ENCODE assay signal across 25 mouse cellular contexts in the genomic region with DNA sequence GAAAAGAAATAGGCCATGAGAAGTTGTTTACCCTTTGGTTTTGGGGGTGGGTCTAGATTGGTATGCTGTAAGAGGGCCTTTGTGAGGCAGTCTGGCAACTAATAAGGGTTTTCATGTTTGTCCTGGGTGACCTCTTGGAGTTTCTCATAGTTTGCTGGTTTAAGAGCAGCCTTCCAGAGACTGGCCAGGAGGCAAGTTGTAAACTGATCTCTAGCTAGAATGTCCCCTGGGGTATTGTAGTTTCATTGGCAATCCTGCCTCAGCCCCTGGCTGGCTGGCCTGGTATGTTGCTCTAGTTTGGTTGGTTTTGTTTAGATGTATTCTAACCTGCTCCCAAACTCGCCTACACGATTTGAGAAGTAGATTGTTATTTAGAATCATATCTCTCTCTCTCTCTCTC.
DNase-seq lines count a peak whose midpoint lies in the region; ATAC-seq lines count a peak whose summit lies in the region.
"Had no signal": no experiment of that assay in that cellular context is flagged by ENCODE, and none has a peak within 500 bp of the region (broad histone marks: within the 10 kb centered on the region; RNA-seq: fewer than 3 reads in every experiment).

No protein-coding gene starts in this region.

- H3K27me3 ChIP-seq in limb, embryonic 12.5 days = no peaks in the 10 kb centered on the region
- no peaks in the 10 kb centered on the region for H3K27me3 ChIP-seq in limb, embryonic 10.5 days (ENCODE audit: low read depth, poor library complexity, severe bottlenecking)
- H3K27me3 ChIP-seq in embryonic facial prominence, embryonic 14.5 days (replicated peaks; ENCODE audit: control insufficient read depth, insufficient read depth, low read length) = no peaks in the 10 kb centered on the region
- H3K27me3 ChIP-seq: embryonic facial prominence, embryonic 15.5 days; forebrain, embryonic 15.5 days; hindbrain, embryonic 15.5 days had no signal

- 61% methylated on average over 2 of the region's 2 CpGs for WGBS in limb, embryonic 12.5 days
- 93% methylated on average over 2 of the region's 2 CpGs for WGBS in limb, embryonic 10.5 days
- WGBS in embryonic facial prominence, embryonic 14.5 days = 57% methylated on average over 2 of the region's 2 CpGs

- H3K36me3 ChIP-seq in limb, embryonic 12.5 days = no peaks in the 10 kb centered on the region
- H3K36me3 ChIP-seq in limb, embryonic 10.5 days = no peaks in the 10 kb centered on the region
- no peaks in the 10 kb centered on the region for H3K36me3 ChIP-seq in embryonic facial prominence, embryonic 14.5 days (ENCODE audit: control insufficient read depth, insufficient read depth, low read length)
- H3K36me3 ChIP-seq: embryonic facial prominence, embryonic 15.5 days; forebrain, embryonic 15.5 days; hindbrain, embryonic 15.5 days had no signal

- peaks cover 15% of the 10 kb centered on the region for H3K4me1 ChIP-seq in limb, embryonic 12.5 days (replicated peaks)
- H3K4me1 ChIP-seq in limb, embryonic 10.5 days = peaks cover 16% of the 10 kb centered on the region; the same call in 1 of the 2 replicates
- H3K4me1 ChIP-seq in embryonic facial prominence, embryonic 14.5 days (ENCODE audit: control insufficient read depth, insufficient read depth, low read length) = no peaks in the 10 kb centered on the region

- peak; percentile 19 for DNase-seq in embryo, embryonic 10 days (ENCODE audit: low spot score)
- DNase-seq in embryo, embryonic 10.5 days (ENCODE audit: low spot score) = no peak
- DNase-seq in limb, embryonic 10.5 days (ENCODE audit: low spot score) = no peak
- DNase-seq in embryonic facial prominence, embryonic 14.5 days (ENCODE audit: low spot score) = peak; percentile 25
- no peak for DNase-seq in layer of hippocampus, adult 8-10 months (ENCODE audit: low spot score in 2 of 2)
- no peak for DNase-seq in cerebellum, adult 18-20 months
- DNase-seq: adrenal gland, postnatal 36 days; cerebellum, postnatal 10 days; gastrocnemius, postnatal 36 days; heart, postnatal 36 days; kidney, adult 8-10 months; kidney, postnatal 36 days; layer of hippocampus, adult 9-11 months; liver, postnatal 0 days; right cerebral cortex, adult 18-20 months; thymus, adult 2 months; thymus, postnatal 4 days had no signal

- H3K4me3 ChIP-seq in limb, embryonic 12.5 days (replicated peaks) = no peak overlapping the region
- H3K4me3 ChIP-seq in limb, embryonic 10.5 days = no peak overlapping the region
- H3K4me3 ChIP-seq in embryonic facial prominence, embryonic 14.5 days (ENCODE audit: low read depth, low read length) = no peak overlapping the region
- H3K4me3 ChIP-seq: embryonic facial prominence, embryonic 15.5 days; forebrain, embryonic 15.5 days; hindbrain, embryonic 15.5 days had no signal

- H3K9ac ChIP-seq in limb, embryonic 12.5 days (replicated peaks) = no peak overlapping the region
- no peak overlapping the region for H3K9ac ChIP-seq in embryonic facial prominence, embryonic 14.5 days (ENCODE audit: low read depth, low read length)
- H3K9ac ChIP-seq: embryonic facial prominence, embryonic 15.5 days; forebrain, embryonic 15.5 days; hindbrain, embryonic 15.5 days; liver, postnatal 0 days had no signal

- H3K4me2 ChIP-seq in limb, embryonic 12.5 days = no peak overlapping the region
- no peak overlapping the region for H3K4me2 ChIP-seq in embryonic facial prominence, embryonic 14.5 days (ENCODE audit: low read depth, low read length)
- H3K4me2 ChIP-seq: embryonic facial prominence, embryonic 15.5 days; forebrain, embryonic 15.5 days; hindbrain, embryonic 15.5 days; liver, embryonic 11.5 days had no signal

- no peak for ATAC-seq in limb, embryonic 12.5 days (ENCODE audit: insufficient number of reproducible peaks, insufficient read depth, low FRiP score, low TSS enrichment, low read depth)
- no peak for ATAC-seq in embryonic facial prominence, embryonic 14.5 days (ENCODE audit: low read depth)
- ATAC-seq: forebrain, embryonic 15.5 days; liver, postnatal 0 days; lung, postnatal 0 days had no signal

- peak overlapping the region; percentile 18; the same call in 1 of the 2 replicates for H3K27ac ChIP-seq in limb, embryonic 12.5 days
- H3K27ac ChIP-seq in limb, embryonic 10.5 days = no peak overlapping the region; the same call in 1 of the 2 replicates
- no peak overlapping the region for H3K27ac ChIP-seq in embryonic facial prominence, embryonic 14.5 days (replicated peaks; ENCODE audit: low read depth, low read length)
- H3K27ac ChIP-seq: embryonic facial prominence, embryonic 15.5 days; forebrain, embryonic 15.5 days; hindbrain, embryonic 15.5 days; macrophage; stomach, postnatal 0 days had no signal

- H3K9me3 ChIP-seq in limb, embryonic 12.5 days = no peaks in the 10 kb centered on the region
- H3K9me3 ChIP-seq in limb, embryonic 10.5 days (replicated peaks) = no peaks in the 10 kb centered on the region
- no peaks in the 10 kb centered on the region for H3K9me3 ChIP-seq in embryonic facial prominence, embryonic 14.5 days (ENCODE audit: control insufficient read depth, low read length)
- H3K9me3 ChIP-seq: embryonic facial prominence, embryonic 15.5 days; forebrain, embryonic 15.5 days; hindbrain, embryonic 15.5 days had no signal

Comparison
In these comparisons a context has a peak if more than half of its experiments do, and no peak if none do; other contexts are left out.
1. DNase-seq: peak in embryo, embryonic 10 days (single experiment) and embryonic facial prominence, embryonic 14.5 days (single experiment); none in embryo, embryonic 10.5 days (single experiment), limb, embryonic 10.5 days (single experiment), layer of hippocampus, adult 8-10 months (0 of 2) and cerebellum, adult 18-20 months (0 of 2).